Mouse (Mus musculus) spleen, adult 2 months (tissue): ENCODE results near the gene Plekhm1.

Source experiments
- CTCF ChIP-seq: fragments of 200-500 bp; IDR thresholded peaks from 2 replicates; pipeline ENCODE4 v1.5.1; 2011; ENCODE audit warnings: mild to moderate bottlenecking, inconsistent platforms; ENCODE audit not compliant: insufficient read depth, insufficient read length, insufficient replicate concordance; ENCODE audit errors: extremely low read depth
- POLR2A ChIP-seq: fragments of 200-500 bp; IDR thresholded peaks from 2 replicates; pipeline ENCODE4 v1.6.1; 2011; ENCODE audit warnings: low read depth, low read length, inconsistent platforms

DNA sequence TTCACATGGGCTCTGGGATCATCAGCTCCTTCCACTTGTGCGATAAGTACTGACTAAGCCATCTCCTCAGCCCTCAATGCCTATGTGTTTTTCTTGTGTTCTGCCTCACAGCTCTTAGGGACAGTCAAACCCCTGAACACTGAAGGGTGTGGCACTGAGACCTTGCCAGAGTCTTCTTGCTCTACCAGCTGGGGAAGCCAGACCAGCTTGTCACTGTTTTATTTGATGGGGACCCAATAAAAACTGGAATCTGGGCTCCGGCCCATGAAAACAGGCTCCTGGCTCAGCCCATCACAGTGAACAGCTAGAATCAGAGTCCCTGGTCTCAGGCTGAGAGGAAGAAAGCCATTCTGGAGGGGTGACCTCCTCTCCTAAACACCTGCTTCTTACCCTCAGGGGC lies 75.3 kb downstream of the Plekhm1 start:
- TF ChIP-seq CTCF (no peak), POLR2A (no peak)
